Comparison of ENCODE assay signal across 9 mouse cellular contexts in genomic region chr1:146497381-146498081, GRCm38 (mm10). TPM values are rescaled to one million over a fixed set of nuclear protein-coding genes. Genes with fewer than 3 reads are reported as not detected.
DNase-seq lines count a peak whose midpoint lies in the region; ATAC-seq and TF ChIP-seq lines count a peak whose summit lies in the region.
"Had no signal": no experiment of that assay in that cellular context is flagged by ENCODE, and none has a peak within 500 bp of the region (broad histone marks: within the 10 kb centered on the region; RNA-seq: fewer than 3 reads in every experiment).

No protein-coding gene starts in this region.

- peak overlapping the region; percentile 37; the same call in 1 of the 2 replicates for H3K9ac ChIP-seq in limb, embryonic 12.5 days (replicated peaks)
- peak overlapping the region; percentile 72 for H3K9ac ChIP-seq in neural tube, embryonic 15.5 days (replicated peaks)

- TF ChIP-seq CTCF in E14TG2a.4 (conservative IDR thresholded peaks at IDR 0.05; ENCODE audit: low read length), result no peak

- peak; percentile 79 for ATAC-seq in limb, embryonic 12.5 days (ENCODE audit: insufficient number of reproducible peaks, insufficient read depth, low FRiP score, low TSS enrichment, low read depth)
- peak; percentile 85 for ATAC-seq in neural tube, embryonic 15.5 days (ENCODE audit: low FRiP score)

- H3K9me3 ChIP-seq in E14TG2a.4 (ENCODE audit: low read length), result no peaks in the 10 kb centered on the region
- H3K9me3 ChIP-seq in hindbrain, embryonic 10.5 days, result no peaks in the 10 kb centered on the region
- no peaks in the 10 kb centered on the region for H3K9me3 ChIP-seq in limb, embryonic 12.5 days
- H3K9me3 ChIP-seq in neural tube, embryonic 15.5 days (replicated peaks), result no peaks in the 10 kb centered on the region

- DNase-seq in heart, adult 11 months, result peak; percentile 78
- DNase-seq in heart, postnatal 4 days, result no peak
- peak; percentile 74 to 77 for DNase-seq in cerebellum, postnatal 36 days
- DNase-seq in hindbrain, embryonic 10.5 days (ENCODE audit: low spot score), result peak; percentile 67
- no peak for DNase-seq in natural killer cell, adult 2 months (ENCODE audit: low spot score in 2 of 2)

- H3K4me2 ChIP-seq in limb, embryonic 12.5 days, result peak overlapping the region; percentile 73
- H3K4me2 ChIP-seq in neural tube, embryonic 15.5 days, result peak overlapping the region; percentile 81

- H3K4me1 ChIP-seq in E14TG2a.4 (replicated peaks; ENCODE audit: low read depth, low read length), result peaks cover 21% of the 10 kb centered on the region
- H3K4me1 ChIP-seq in hindbrain, embryonic 10.5 days (replicated peaks), result peaks cover 26% of the 10 kb centered on the region; the same call in 1 of the 2 replicates
- peaks cover 7% of the 10 kb centered on the region for H3K4me1 ChIP-seq in limb, embryonic 12.5 days (replicated peaks)
- peaks cover 16% of the 10 kb centered on the region for H3K4me1 ChIP-seq in neural tube, embryonic 15.5 days

- peak overlapping the region; percentile 75 for H3K4me3 ChIP-seq in E14TG2a.4 (replicated peaks; ENCODE audit: low read length)
- H3K4me3 ChIP-seq in hindbrain, embryonic 10.5 days, result peak overlapping the region; percentile 62
- peak overlapping the region; percentile 43 for H3K4me3 ChIP-seq in limb, embryonic 12.5 days (replicated peaks)
- peak overlapping the region; percentile 66 for H3K4me3 ChIP-seq in neural tube, embryonic 15.5 days (replicated peaks)

- WGBS in hindbrain, embryonic 10.5 days, result under 1% methylated on average over 28 of the region's 28 CpGs
- under 1% methylated on average over 28 of the region's 28 CpGs for WGBS in limb, embryonic 12.5 days
- 1% methylated on average over 28 of the region's 28 CpGs for WGBS in neural tube, embryonic 15.5 days

- H3K27ac ChIP-seq in hindbrain, embryonic 10.5 days, result peak overlapping the region; percentile 59
- no peak overlapping the region for H3K27ac ChIP-seq in limb, embryonic 12.5 days
- peak overlapping the region; percentile 85 for H3K27ac ChIP-seq in neural tube, embryonic 15.5 days (replicated peaks)

- H3K27me3 ChIP-seq in E14TG2a.4 (ENCODE audit: insufficient read depth, low read length), result peaks cover 37% of the 10 kb centered on the region
- peaks cover 49% of the 10 kb centered on the region for H3K27me3 ChIP-seq in hindbrain, embryonic 10.5 days (ENCODE audit: insufficient read depth, poor library complexity, severe bottlenecking)
- peaks cover 47% of the 10 kb centered on the region for H3K27me3 ChIP-seq in limb, embryonic 12.5 days
- H3K27me3 ChIP-seq in neural tube, embryonic 15.5 days (replicated peaks), result no peaks in the 10 kb centered on the region
- H3K27me3 ChIP-seq: CH12.LX had no signal

- no peaks in the 10 kb centered on the region for H3K36me3 ChIP-seq in E14TG2a.4 (ENCODE audit: insufficient read depth, low read length)
- H3K36me3 ChIP-seq in hindbrain, embryonic 10.5 days, result no peaks in the 10 kb centered on the region
- H3K36me3 ChIP-seq in limb, embryonic 12.5 days, result no peaks in the 10 kb centered on the region
- H3K36me3 ChIP-seq in neural tube, embryonic 15.5 days, result no peaks in the 10 kb centered on the region

RNA-seq across cellular contexts. Expression of gene Brinp3, which starts 3.0 kb away (rescaled TPM):
- not detected for total RNA-seq in heart, postnatal 4 days (2021)
- polyA plus RNA-seq in hindbrain, embryonic 10.5 days (2016; fragmentation: Nextera tagmentation; extraction: Ambion mirVana), result 0.12 and 0.39 TPM in 2 replicates
- polyA plus RNA-seq in limb, embryonic 12.5 days (2016; fragmentation: Nextera tagmentation; extraction: Ambion mirVana), result 0.32 and 0.34 TPM in 2 replicates
- 30.9 and 35.9 TPM in 2 replicates for polyA plus RNA-seq in neural tube, embryonic 15.5 days (2015; fragmentation: Nextera tagmentation; extraction: Ambion mirVana)
- total RNA-seq: CH12.LX had no signal

Comparison
In these comparisons a context has a peak if more than half of its experiments do, and no peak if none do; other contexts are left out.
1. DNase-seq: peak in heart, adult 11 months (single experiment), cerebellum, postnatal 36 days (2 of 2) and hindbrain, embryonic 10.5 days (single experiment); none in heart, postnatal 4 days (single experiment) and natural killer cell, adult 2 months (0 of 2).
2. RNA of gene Brinp3, which starts 3.0 kb away (polyA plus RNA-seq): 30.9 to 35.9 TPM in neural tube, embryonic 15.5 days; 0.12 to 0.39 TPM in hindbrain, embryonic 10.5 days and 0.32 to 0.34 TPM in limb, embryonic 12.5 days; every median in the first group is over 10 times any median in the second.
3. Peak in every context shown above with its lines, with median percentiles within 50 percentile points of each other: H3K4me3 ChIP-seq.